Mouse (Mus musculus): Measurements from ENCODE around the gene Rras2. TPM values are rescaled to one million over a fixed set of nuclear protein-coding genes. Genes with fewer than 3 reads are reported as not detected.

The Rras2 gene
- total and polyA plus RNA-seq, 2 experiments = 6.0 to 18.3 TPM

GRCm38 (mm10) chr7:114142151-114142798 is 24.7 kb upstream of the Rras2 start:
- 40% methylated on average over 10 of the region's 10 CpGs for WGBS
- Histone ChIP-seq H3K27ac (replicated peaks; ENCODE audit: insufficient read depth, low read depth, low read length) (peak overlapping the region; percentile 47; the same call in 1 of the 2 replicates), H3K4me1 (ENCODE audit: control insufficient read depth, insufficient read depth, low read length) (peaks cover 2% of the 10 kb centered on the region; the same call in 1 of the 2 replicates), H3K4me3 (ENCODE audit: insufficient read depth, low read depth, low read length) (no peak overlapping the region), H3K27me3 (ENCODE audit: control insufficient read depth, insufficient read depth, low read length) (no peaks in the 10 kb centered on the region), H3K79me2 (ENCODE audit: control insufficient read depth, insufficient read depth, low read length) (no peaks in the 10 kb centered on the region), H3K36me3 (ENCODE audit: control insufficient read depth, insufficient read depth, low read length) (no peaks in the 10 kb centered on the region), H3K9ac (ENCODE audit: low read depth, low read length) (no peak overlapping the region)
- TF ChIP-seq POLR2A (IDR thresholded peaks at IDR 0.05; ENCODE audit: extremely low read depth, insufficient read depth, low read length) (no peak), CTCF (IDR thresholded peaks at IDR 0.05; ENCODE audit: low read depth, low read length) (no peak)
- peak; percentile 83 for DNase-seq (ENCODE audit: extremely low read depth, low read depth, low spot score)

- Histone ChIP-seq H3K27me3 (ENCODE audit: control insufficient read depth, insufficient read depth, low read length) (no peaks in the 10 kb centered on the region), H3K4me3 (ENCODE audit: insufficient read depth, low read depth, low read length) (no peak overlapping the region), H3K9ac (ENCODE audit: low read depth, low read length) (no peak overlapping the region), H3K27ac (replicated peaks; ENCODE audit: insufficient read depth, low read depth, low read length) (no peak overlapping the region), H3K36me3 (ENCODE audit: control insufficient read depth, insufficient read depth, low read length) (no peaks in the 10 kb centered on the region), H3K79me2 (ENCODE audit: control insufficient read depth, insufficient read depth, low read length) (no peaks in the 10 kb centered on the region), H3K4me1 (ENCODE audit: control insufficient read depth, insufficient read depth, low read length) (peaks cover 2% of the 10 kb centered on the region; the same call in 1 of the 2 replicates)
- no peak for TF ChIP-seq POLR2A (IDR thresholded peaks at IDR 0.05; ENCODE audit: extremely low read depth, insufficient read depth, low read length)
- no peak for TF ChIP-seq CTCF (IDR thresholded peaks at IDR 0.05; ENCODE audit: low read depth, low read length)
- no peak for DNase-seq (ENCODE audit: extremely low read depth, low read depth, low spot score)
- WGBS = 94% methylated on average over 7 of the region's 7 CpGs
Measured at GRCm38 (mm10) chr7:114140026-114140425, 22.4 kb upstream of the Rras2 start.

- no peak overlapping the region for H3K9ac ChIP-seq (ENCODE audit: low read depth, low read length)
- no peak for DNase-seq (ENCODE audit: extremely low read depth, low read depth, low spot score)
- H3K79me2 ChIP-seq (ENCODE audit: control insufficient read depth, insufficient read depth, low read length) = no peaks in the 10 kb centered on the region
- H3K27me3 ChIP-seq (ENCODE audit: control insufficient read depth, insufficient read depth, low read length) = no peaks in the 10 kb centered on the region
- H3K36me3 ChIP-seq (ENCODE audit: control insufficient read depth, insufficient read depth, low read length) = no peaks in the 10 kb centered on the region
- H3K27ac ChIP-seq (replicated peaks; ENCODE audit: insufficient read depth, low read depth, low read length) = no peak overlapping the region
- 96% methylated on average over 3 of the region's 3 CpGs for WGBS
- peaks cover 2% of the 10 kb centered on the region; the same call in 1 of the 2 replicates for H3K4me1 ChIP-seq (ENCODE audit: control insufficient read depth, insufficient read depth, low read length)
- no peak for TF ChIP-seq POLR2A (IDR thresholded peaks at IDR 0.05; ENCODE audit: extremely low read depth, insufficient read depth, low read length)
- TF ChIP-seq CTCF (IDR thresholded peaks at IDR 0.05; ENCODE audit: low read depth, low read length) = no peak
- no peak overlapping the region for H3K4me3 ChIP-seq (ENCODE audit: insufficient read depth, low read depth, low read length)
Measured at GRCm38 (mm10) chr7:114139400-114139799, 21.8 kb upstream of the Rras2 start.

- 95% methylated on average over 2 of the region's 2 CpGs for WGBS
- H3K27me3 ChIP-seq (ENCODE audit: control insufficient read depth, insufficient read depth, low read length) = no peaks in the 10 kb centered on the region
- TF ChIP-seq CTCF (IDR thresholded peaks at IDR 0.05; ENCODE audit: low read depth, low read length) = no peak
- no peak for TF ChIP-seq POLR2A (IDR thresholded peaks at IDR 0.05; ENCODE audit: extremely low read depth, insufficient read depth, low read length)
- H3K4me1 ChIP-seq (ENCODE audit: control insufficient read depth, insufficient read depth, low read length) = peaks cover 2% of the 10 kb centered on the region; the same call in 1 of the 2 replicates
- no peak overlapping the region for H3K4me3 ChIP-seq (ENCODE audit: insufficient read depth, low read depth, low read length)
- no peak for DNase-seq (ENCODE audit: extremely low read depth, low read depth, low spot score)
- H3K36me3 ChIP-seq (ENCODE audit: control insufficient read depth, insufficient read depth, low read length) = no peaks in the 10 kb centered on the region
- H3K9ac ChIP-seq (ENCODE audit: low read depth, low read length) = no peak overlapping the region
- no peaks in the 10 kb centered on the region for H3K79me2 ChIP-seq (ENCODE audit: control insufficient read depth, insufficient read depth, low read length)
- H3K27ac ChIP-seq (replicated peaks; ENCODE audit: insufficient read depth, low read depth, low read length) = no peak overlapping the region
Measured at GRCm38 (mm10) chr7:114138261-114138660, 20.7 kb upstream of the Rras2 start.

- Histone ChIP-seq H3K27me3 (ENCODE audit: control insufficient read depth, insufficient read depth, low read length) (no peaks in the 10 kb centered on the region), H3K27ac (replicated peaks; ENCODE audit: insufficient read depth, low read depth, low read length) (no peak overlapping the region), H3K36me3 (ENCODE audit: control insufficient read depth, insufficient read depth, low read length) (no peaks in the 10 kb centered on the region), H3K4me3 (ENCODE audit: insufficient read depth, low read depth, low read length) (no peak overlapping the region), H3K79me2 (ENCODE audit: control insufficient read depth, insufficient read depth, low read length) (no peaks in the 10 kb centered on the region), H3K4me1 (ENCODE audit: control insufficient read depth, insufficient read depth, low read length) (no peaks in the 10 kb centered on the region), H3K9ac (ENCODE audit: low read depth, low read length) (no peak overlapping the region)
- WGBS = 66% methylated on average over 6 of the region's 6 CpGs
- TF ChIP-seq POLR2A (IDR thresholded peaks at IDR 0.05; ENCODE audit: extremely low read depth, insufficient read depth, low read length) = no peak
- TF ChIP-seq CTCF (IDR thresholded peaks at IDR 0.05; ENCODE audit: low read depth, low read length) = no peak
- no peak for DNase-seq (ENCODE audit: extremely low read depth, low read depth, low spot score)
Measured at GRCm38 (mm10) chr7:114135166-114135565, 17.6 kb upstream of the Rras2 start.

GRCm38 (mm10) chr7:114133957-114134356 is 16.4 kb upstream of the Rras2 start:
- no peaks in the 10 kb centered on the region for H3K36me3 ChIP-seq (ENCODE audit: control insufficient read depth, insufficient read depth, low read length)
- TF ChIP-seq CTCF (IDR thresholded peaks at IDR 0.05; ENCODE audit: low read depth, low read length) (no peak), POLR2A (IDR thresholded peaks at IDR 0.05; ENCODE audit: extremely low read depth, insufficient read depth, low read length) (no peak)
- H3K27ac ChIP-seq (replicated peaks; ENCODE audit: insufficient read depth, low read depth, low read length) = no peak overlapping the region
- H3K4me3 ChIP-seq (ENCODE audit: insufficient read depth, low read depth, low read length) = no peak overlapping the region
- no peaks in the 10 kb centered on the region for H3K27me3 ChIP-seq (ENCODE audit: control insufficient read depth, insufficient read depth, low read length)
- H3K9ac ChIP-seq (ENCODE audit: low read depth, low read length) = no peak overlapping the region
- WGBS = 63% methylated on average over 5 of the region's 5 CpGs
- no peaks in the 10 kb centered on the region for H3K4me1 ChIP-seq (ENCODE audit: control insufficient read depth, insufficient read depth, low read length)
- no peaks in the 10 kb centered on the region for H3K79me2 ChIP-seq (ENCODE audit: control insufficient read depth, insufficient read depth, low read length)
- DNase-seq (ENCODE audit: extremely low read depth, low read depth, low spot score) = no peak

Data from liver, adult 2 months (tissue).